Mouse (Mus musculus) adrenal gland, postnatal 4 days (tissue): Measurements from ENCODE around the gene Ccdc43. TPM values are rescaled to one million over a fixed set of nuclear protein-coding genes. Genes with fewer than 3 reads are reported as not detected.

Experiments used
- DNase-seq, 2 experiments: peaks; one replicate each; pipeline ENCODE4 v3.0.0; 2021 to 2022; ENCODE audit warnings: low spot score in 2 of 2, mixed read lengths in 2 of 2
- microRNA-seq: library from miRNA; unstranded; fragments of <30 nt; microRNA quantifications from one replicate; pipeline ENCODE4 v1.2.0, GENCODE M21; 2021
- total RNA-seq, 2 experiments: library from RNA; stranded (reverse); gene quantifications; 2 replicates each; pipeline ENCODE4 v1.2.3; 2021

Gene Ccdc43
- total RNA-seq, 2 experiments from 2014 or later = 24.2 to 31.2 TPM

GRCm38 (mm10) chr11:102665637-102666435 is 31.7 kb downstream of the Ccdc43 start:
- no peak for DNase-seq

GRCm38 (mm10) chr11:102665151-102665550 is 32.4 kb downstream of the Ccdc43 start:
- DNase-seq = no peak

- DNase-seq = no peak
Observed at GRCm38 (mm10) chr11:102663416-102663815, 34.2 kb downstream of the Ccdc43 start, which contains the start of gene Meioc. Meioc (plus strand) TSS chr11:102663716.

- DNase-seq = no peak
Observed at GRCm38 (mm10) chr11:102656931-102657330, 40.7 kb downstream of the Ccdc43 start.

- DNase-seq = no peak
Observed at GRCm38 (mm10) chr11:102656326-102656926, 41.2 kb downstream of the Ccdc43 start.

- no peak for DNase-seq
Observed at GRCm38 (mm10) chr11:102655888-102656287, 41.7 kb downstream of the Ccdc43 start.

- DNase-seq = no peak
Observed at GRCm38 (mm10) chr11:102652844-102653243, 44.7 kb downstream of the Ccdc43 start.

- peak in 1 of 2 experiments; percentile 44 for DNase-seq
Observed at GRCm38 (mm10) chr11:102651381-102651780, 46.2 kb downstream of the Ccdc43 start.

- no peak for DNase-seq
Observed at GRCm38 (mm10) chr11:102647885-102648284, 49.7 kb downstream of the Ccdc43 start.

- DNase-seq = no peak
Observed at GRCm38 (mm10) chr11:102646226-102646625, 51.4 kb downstream of the Ccdc43 start.

- peak in 1 of 2 experiments; percentile 13 for DNase-seq
Observed at GRCm38 (mm10) chr11:102643891-102644382, 53.6 kb downstream of the Ccdc43 start.

GRCm38 (mm10) chr11:102636887-102637286 is 60.7 kb downstream of the Ccdc43 start:
- DNase-seq = no peak

Small RNA genes lying within 50 kb of the gene (microRNA-seq; reads per million reads assigned to microRNA genes)
- gene Gm22920 = not detected

Other genes starting within 250 kb of the Ccdc43 start
- gene Itga2b, start 227.7 kb downstream of the Ccdc43 start, total RNA-seq = 1 to 10 TPM; 6.1 to 8.4 TPM
- gene Gpatch8, start 141.4 kb downstream of the Ccdc43 start, total RNA-seq = 10 to 100 TPM; 41.5 to 45.8 TPM
- 1 to 10 TPM; 1.4 to 1.9 TPM for gene Gm11627, start 118.3 kb downstream of the Ccdc43 start, total RNA-seq
- 10 to 100 TPM; 11.9 to 16.3 TPM for gene Fzd2, start 93.4 kb downstream of the Ccdc43 start, total RNA-seq
- under 1 TPM in 1 of 2 experiments, not detected in 1; 0.11 TPM for gene Meioc, start 34.1 kb downstream of the Ccdc43 start, total RNA-seq
- 10 to 100 TPM; 17.4 to 17.6 TPM for gene Adam11, start 63.7 kb upstream of the Ccdc43 start, total RNA-seq
- 10 to 100 TPM; 39.6 to 40.2 TPM for gene Gjc1, start 121.9 kb upstream of the Ccdc43 start, total RNA-seq
- 1 to 10 TPM in 1 of 2 experiments, under 1 TPM in 1; 0.87 to 1.2 TPM for gene Higd1b, start 138.1 kb upstream of the Ccdc43 start, total RNA-seq
- 100 to 1,000 TPM; 116 to 119 TPM for gene Eftud2, start 183.2 kb upstream of the Ccdc43 start, total RNA-seq
- gene Ccdc103, start 183.4 kb upstream of the Ccdc43 start, total RNA-seq = 1 to 10 TPM in 1 of 2 experiments, under 1 TPM in 1; 0.82 to 1.0 TPM
- not detected for gene Fam187a, start 187.4 kb upstream of the Ccdc43 start, total RNA-seq
- gene Gfap, start 203.1 kb upstream of the Ccdc43 start, total RNA-seq = 1 to 10 TPM; 1.1 to 1.3 TPM
- gene Kif18b, start 227.3 kb upstream of the Ccdc43 start, total RNA-seq = 10 to 100 TPM; 16.1 to 20.1 TPM
- 10 to 100 TPM; 52.6 to 56.8 TPM for gene C1ql1, start 248.9 kb upstream of the Ccdc43 start, total RNA-seq